Mouse (Mus musculus): ENCODE measurements at regions not wholly inside any gene's neighbourhood (a gene's known extent, or its start where the extent isn't known, plus 50 kb on each side); places are given as distances from the start of the nearest gene placed in this dataset.
"Not testable (repeated sequence)": the region's sequence is repeated elsewhere in the genome, so short reads cannot be mapped to it uniquely, and the experiment has no call there.

- no peak for DNase-seq
Measured at GRCm38 (mm10) chr1:35200656-35201055, 350.9 kb downstream of the Plekhb2 start.

GRCm38 (mm10) chr1:35201083-35201879 lies 351.5 kb downstream of the Plekhb2 start:
- DNase-seq, result no peak

GRCm38 (mm10) chr1:35201880-35202220 lies 352.1 kb downstream of the Plekhb2 start:
- DNase-seq, result no peak

- peak; percentile 4 for DNase-seq
Measured at GRCm38 (mm10) chr1:35202551-35202950, 352.8 kb downstream of the Plekhb2 start.

DNA sequence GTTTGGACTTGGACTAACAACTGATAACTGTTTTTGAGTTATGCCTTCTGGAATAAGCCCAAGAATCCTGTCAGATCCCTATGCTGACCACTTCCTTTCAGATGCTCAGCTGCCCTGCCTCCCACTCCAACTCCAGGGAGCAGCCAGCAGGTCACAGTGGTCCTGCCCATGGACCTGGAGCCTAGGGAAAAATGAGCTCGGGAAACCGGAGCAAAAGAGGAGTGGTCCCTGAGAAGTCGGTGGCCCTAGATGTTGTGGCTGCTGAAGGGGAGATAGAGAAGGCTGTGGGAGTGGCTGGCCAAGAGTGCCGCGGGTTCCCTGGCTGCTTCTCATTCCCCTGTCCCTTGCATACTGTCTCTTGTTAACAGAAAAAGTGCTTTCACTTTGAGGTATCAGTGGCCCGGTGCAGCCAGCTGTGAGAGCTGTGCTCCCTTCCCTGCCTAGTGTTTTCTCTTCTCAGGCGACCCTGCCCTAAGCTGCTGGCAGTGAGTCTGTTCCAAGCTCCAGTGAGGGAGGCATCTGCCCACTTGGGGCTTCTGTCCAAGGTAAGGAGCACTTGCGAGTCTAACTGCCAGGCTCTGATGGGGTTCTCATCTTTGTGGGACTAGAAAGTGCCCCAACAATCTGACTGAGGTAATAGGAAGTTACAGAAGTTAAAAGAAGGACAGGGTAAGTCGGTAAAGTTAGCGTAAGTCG lies 357.2 kb downstream of the Plekhb2 start:
- no peak for DNase-seq

DNA sequence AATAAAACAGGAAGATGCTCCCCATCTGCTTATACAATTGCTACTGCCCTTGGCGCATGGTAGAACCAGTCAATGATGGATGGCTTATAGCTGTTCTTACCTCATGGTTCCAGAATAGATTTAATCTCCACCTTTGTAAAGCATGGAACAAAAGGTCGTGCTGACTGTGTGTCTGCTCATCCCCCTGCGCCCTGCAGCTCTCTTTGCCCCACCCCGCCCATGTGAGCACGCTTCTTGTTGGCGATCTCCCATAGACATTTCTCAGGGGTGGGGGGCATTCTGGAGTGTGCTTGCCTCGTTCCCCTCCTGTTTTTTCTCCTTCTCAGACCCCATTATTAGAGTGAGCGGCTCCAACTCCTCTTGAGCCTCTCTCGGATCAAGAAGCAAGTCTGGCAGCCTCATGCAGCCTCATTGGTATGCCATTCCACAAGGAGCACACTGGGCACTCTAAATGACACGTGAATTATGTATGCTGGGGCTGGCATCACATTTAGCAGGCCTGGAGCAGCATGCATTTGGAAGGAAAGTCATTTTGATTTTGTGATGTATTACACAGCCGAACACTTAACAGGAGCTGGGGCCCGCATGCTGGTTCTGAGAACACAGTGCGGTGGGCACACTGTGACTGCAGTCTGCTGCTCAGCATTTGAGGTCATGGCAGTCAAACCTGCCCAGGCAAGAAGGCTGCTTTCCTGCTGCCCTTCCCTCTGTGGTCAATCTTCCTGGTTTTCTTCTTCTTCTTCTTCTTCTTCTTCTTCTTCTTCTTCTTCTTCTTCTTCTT lies 362.5 kb downstream of the Plekhb2 start:
- DNase-seq, result no peak

GRCm38 (mm10) chr1:35213875-35214274 lies 364.1 kb downstream of the Plekhb2 start:
- DNase-seq, result no peak

- peak in 1 of 2 experiments; percentile 5 for DNase-seq
Measured at GRCm38 (mm10) chr1:35216411-35216810, 366.6 kb downstream of the Plekhb2 start.

GRCm38 (mm10) chr1:35220215-35220614 lies 370.4 kb downstream of the Plekhb2 start:
- not testable (repeated sequence) for DNase-seq

DNA sequence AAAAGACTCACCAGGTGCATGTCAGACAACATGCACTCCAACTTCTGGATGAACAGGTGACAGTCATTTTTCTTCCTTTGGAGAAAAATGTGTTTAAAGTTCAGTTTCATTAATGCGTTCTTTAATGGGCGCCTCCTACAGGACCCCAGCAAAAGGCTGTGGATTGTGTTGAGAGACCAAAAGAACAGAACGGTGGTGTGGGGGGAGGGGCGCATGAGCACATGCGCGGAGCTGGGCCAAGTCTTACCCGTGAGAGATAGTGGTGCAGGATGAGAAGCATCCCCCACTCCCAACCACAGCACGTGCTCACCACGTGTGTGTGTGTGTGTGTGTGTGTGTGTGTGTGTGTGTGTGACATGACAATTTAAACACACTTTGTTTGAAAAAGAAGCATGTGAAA lies 371.0 kb downstream of the Plekhb2 start:
- no peak for DNase-seq

GRCm38 (mm10) chr1:35232592-35232991 lies 382.8 kb downstream of the Plekhb2 start:
- no peak for DNase-seq

GRCm38 (mm10) chr1:35238139-35238538 lies 388.4 kb downstream of the Plekhb2 start:
- DNase-seq, result no peak

DNA sequence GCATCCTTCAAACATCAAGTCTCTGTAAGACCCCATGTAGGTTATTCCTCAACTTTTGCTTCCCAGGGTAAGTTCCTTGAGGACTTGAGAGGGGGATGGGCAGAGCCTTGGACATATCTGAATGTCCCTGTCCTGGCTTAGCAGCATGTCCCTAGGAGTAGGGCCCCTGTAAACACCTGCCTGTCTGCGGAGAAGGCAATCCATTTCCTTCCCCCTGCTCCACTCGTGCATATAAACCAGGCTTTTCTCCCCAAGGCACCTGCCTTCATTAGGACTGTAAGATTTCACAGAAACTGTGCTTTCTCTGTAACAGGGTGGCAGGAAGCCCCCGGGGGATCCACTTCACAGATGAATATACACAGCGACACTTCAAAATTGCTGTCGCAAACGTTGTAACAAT lies 393.1 kb downstream of the Plekhb2 start:
- no peak for DNase-seq

DNA sequence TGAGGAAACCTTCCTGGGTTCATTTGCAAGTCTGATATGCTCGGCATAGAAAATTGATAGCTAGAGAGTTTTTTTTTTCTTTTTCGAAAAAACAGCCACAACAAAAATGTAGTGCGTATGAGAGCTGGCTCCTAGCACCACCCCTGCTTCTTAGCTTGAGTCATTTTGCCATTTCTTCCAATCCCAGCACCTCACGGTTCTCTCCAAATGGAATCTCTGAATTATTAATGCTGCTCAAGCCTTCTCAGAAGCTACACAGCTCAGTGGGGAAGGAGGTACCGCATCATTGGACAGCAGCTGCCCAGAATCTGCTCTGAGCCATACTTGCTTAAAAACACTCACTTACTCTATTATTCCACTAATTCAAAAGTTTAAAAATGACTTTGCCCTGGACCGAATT lies 393.6 kb downstream of the Plekhb2 start:
- DNase-seq, result no peak

DNA sequence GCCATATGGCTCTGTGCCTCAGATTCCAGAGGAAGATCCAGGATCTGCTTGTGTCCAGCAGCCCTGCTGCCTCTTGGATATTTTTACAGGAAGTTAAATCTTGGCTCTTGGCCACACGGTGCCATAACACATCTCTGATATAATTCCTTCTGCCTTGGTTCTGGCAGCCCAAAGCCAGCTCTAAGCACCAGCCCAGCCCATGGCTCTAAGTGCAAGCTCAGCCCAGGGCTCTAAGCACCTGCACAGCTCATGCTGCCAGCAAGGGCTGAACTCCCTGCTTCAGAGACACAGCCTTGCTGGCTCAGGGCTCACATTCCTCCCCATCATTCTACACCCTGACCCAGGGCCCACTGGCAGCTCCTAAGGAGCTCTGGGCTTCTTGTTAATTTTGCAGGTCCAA lies 415.3 kb downstream of the Plekhb2 start:
- peak; percentile 19 to 22 for DNase-seq

GRCm38 (mm10) chr1:35266626-35267025 lies 416.9 kb downstream of the Plekhb2 start:
- peak; percentile 2 to 7 for DNase-seq

- no peak for DNase-seq
Measured at GRCm38 (mm10) chr1:35267883-35268282, 418.1 kb downstream of the Plekhb2 start.

GRCm38 (mm10) chr1:35274978-35275377 lies 425.2 kb downstream of the Plekhb2 start:
- no peak for DNase-seq

All from cerebellum, adult 18-20 months (tissue).